Mouse (Mus musculus): ENCODE measurements at regions not wholly inside any gene's neighbourhood (a gene's known extent, or its start where the extent isn't known, plus 50 kb on each side); places are given as distances from the start of the nearest gene placed in this dataset.

DNA sequence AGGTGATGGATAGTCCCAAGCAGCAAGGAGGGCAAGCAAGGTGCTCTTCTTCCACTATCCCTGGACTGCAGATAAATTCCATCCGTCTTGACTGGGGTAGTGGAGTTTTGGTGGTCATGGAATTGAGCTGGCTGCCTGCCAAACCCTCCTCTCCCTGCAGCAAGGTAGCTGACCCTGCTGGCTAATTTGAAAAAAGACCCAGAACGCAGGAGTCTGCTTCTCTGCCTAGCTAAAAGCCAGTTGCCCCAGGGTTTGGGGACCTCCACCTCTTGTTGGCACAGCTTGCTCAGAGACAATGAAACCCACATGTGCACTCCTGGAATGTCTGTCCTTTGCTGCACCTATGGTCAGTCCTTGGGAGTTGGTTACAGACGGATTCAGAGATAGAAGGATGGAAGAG lies 233.6 kb upstream of the Gjb5 start:
- TF ChIP-seq CTCF (IDR thresholded peaks at IDR 0.05; ENCODE audit: low read depth) (no peak), EP300 (IDR thresholded peaks at IDR 0.05; ENCODE audit: low read depth) (no peak)
